Mouse (Mus musculus) gastrocnemius, adult 2 months (tissue): ENCODE data around the gene Cxcl16. TPM values are rescaled to one million over a fixed set of nuclear protein-coding genes. Genes with fewer than 3 reads are reported as not detected.

Source experiments
- DNase-seq: peaks from one replicate; pipeline ENCODE4 v3.0.0; 2022
- H3K27ac ChIP-seq: fragments of 200-600 bp; 2 replicates; pipeline ENCODE4 v1.8.1; 2022; ENCODE audit warnings: mild to moderate bottlenecking
- H3K4me3 ChIP-seq: fragments of 200-600 bp; 2 replicates; pipeline ENCODE4 v1.8.1; 2022; ENCODE audit warnings: mild to moderate bottlenecking, moderate library complexity
- CTCF ChIP-seq: fragments of 200-600 bp; IDR thresholded peaks from 2 replicates; pipeline ENCODE4 v1.8.1; 2022; ENCODE audit warnings: antibody characterized with exemption, mild to moderate bottlenecking, moderate library complexity
- intact Hi-C: fragments of 180-260 bp; cut with DNase I; formaldehyde crosslinking; loops from one replicate; pipeline ENCODE4 v1.15.1; 2025
- total RNA-seq, 2 experiments: library from RNA; stranded (reverse); gene quantifications; 2 replicates each; pipeline ENCODE4 v1.2.3; 2021

The Cxcl16 gene
- total RNA-seq, 2 experiments from 2014 or later, result 1.2 to 1.4 TPM

GRCm38 (mm10) chr11:70472716-70473115 is 12.9 kb upstream of the Cxcl16 start:
- DNase-seq, result no peak
- intact Hi-C loops, result no loop called here
- H3K27ac ChIP-seq, result no peak overlapping the region
- H3K4me3 ChIP-seq, result no peak overlapping the region
- TF ChIP-seq CTCF, result no peak

- no peak overlapping the region for H3K27ac ChIP-seq
- no peak for DNase-seq
- H3K4me3 ChIP-seq, result no peak overlapping the region
- intact Hi-C loops, result no loop called here
- no peak for TF ChIP-seq CTCF
These were observed 10.0 kb upstream of the Cxcl16 start for GRCm38 (mm10) chr11:70469764-70470163.

GRCm38 (mm10) chr11:70467902-70468619 is 8.3 kb upstream of the Cxcl16 start:
- no peak for TF ChIP-seq CTCF
- Histone ChIP-seq H3K4me3 (no peak overlapping the region), H3K27ac (peak overlapping the region; percentile 54)
- intact Hi-C loops, result no loop called here
- no peak for DNase-seq

- intact Hi-C loops, result no loop called here
- TF ChIP-seq CTCF, result no peak
- peak; percentile 39 for DNase-seq
- H3K27ac ChIP-seq, result no peak overlapping the region
- peak overlapping the region; percentile 64 for H3K4me3 ChIP-seq
These were observed 6.0 kb upstream of the Cxcl16 start for GRCm38 (mm10) chr11:70465824-70466223.

- TF ChIP-seq CTCF, result no peak
- H3K4me3 ChIP-seq, result no peak overlapping the region
- intact Hi-C loops, result no loop called here
- no peak overlapping the region for H3K27ac ChIP-seq
- DNase-seq, result no peak
These were observed 5.4 kb upstream of the Cxcl16 start for GRCm38 (mm10) chr11:70465211-70465610.

- H3K4me3 ChIP-seq, result no peak overlapping the region
- DNase-seq, result no peak
- H3K27ac ChIP-seq, result no peak overlapping the region
- intact Hi-C loops, result no loop called here
- TF ChIP-seq CTCF, result no peak
These were observed 4.2 kb upstream of the Cxcl16 start for GRCm38 (mm10) chr11:70463970-70464369.

GRCm38 (mm10) chr11:70458688-70459600 is 840 bp downstream of the Cxcl16 start, which contains the start of gene Zmynd15:
Zmynd15 (plus strand) TSS chr11:70459433.
- no peak for DNase-seq
- intact Hi-C loops, result no loop called here
- TF ChIP-seq CTCF, result no peak
- Histone ChIP-seq H3K27ac (peak within 1 kb of the TSS; percentile 83), H3K4me3 (peak within 1 kb of the TSS; percentile 84)

- no peak for TF ChIP-seq CTCF
- no peak for DNase-seq
- intact Hi-C loops, result loop anchor here (2.0 kb wide), 1 partner anchor 53 kb away; no protein-coding TSS in a partner anchor
- no peak overlapping the region for H3K4me3 ChIP-seq
- H3K27ac ChIP-seq, result peak overlapping the region; percentile 12; the same call in 1 of the 2 replicates
These were observed 6.3 kb downstream of the Cxcl16 start for GRCm38 (mm10) chr11:70453261-70454044.

- TF ChIP-seq CTCF, result peak; percentile 92
- intact Hi-C loops, result loop anchor here (2.0 kb wide), 2 partner anchors 19 to 55 kb away; partner anchors contain the start of gene Arrb2
- peak; percentile 98 for DNase-seq
- H3K27ac ChIP-seq, result peak within 1 kb of the TSS; percentile 96
- H3K4me3 ChIP-seq, result peak within 1 kb of the TSS; percentile 83
These were observed 7.8 kb downstream of the Cxcl16 start, which contains the start of gene Med11 for GRCm38 (mm10) chr11:70451797-70452498. Med11 (plus strand) TSS chr11:70451919.

GRCm38 (mm10) chr11:70450926-70451325 is 8.9 kb downstream of the Cxcl16 start:
- Histone ChIP-seq H3K27ac (no peak overlapping the region), H3K4me3 (no peak overlapping the region)
- no peak for TF ChIP-seq CTCF
- DNase-seq, result no peak
- intact Hi-C loops, result loop anchor here (2.0 kb wide), 1 partner anchor 18 kb away; the partner anchor contains the start of gene Arrb2

- intact Hi-C loops, result no loop called here
- TF ChIP-seq CTCF, result no peak
- H3K27ac ChIP-seq, result no peak overlapping the region
These were observed 12.4 kb downstream of the Cxcl16 start for GRCm38 (mm10) chr11:70447373-70447772.

More at GRCm38 (mm10) chr11:70447373-70447772, 12.4 kb downstream of the Cxcl16 start:
- no peak for DNase-seq
- no peak overlapping the region for H3K4me3 ChIP-seq
